Mouse (Mus musculus): ENCODE results near the gene Pdxk. TPM values are rescaled to one million over a fixed set of nuclear protein-coding genes. Genes with fewer than 3 reads are reported as not detected.

Pdxk gene
- polyA plus RNA-seq, 1 experiment from 2014 or later, result 22.8 TPM

DNA sequence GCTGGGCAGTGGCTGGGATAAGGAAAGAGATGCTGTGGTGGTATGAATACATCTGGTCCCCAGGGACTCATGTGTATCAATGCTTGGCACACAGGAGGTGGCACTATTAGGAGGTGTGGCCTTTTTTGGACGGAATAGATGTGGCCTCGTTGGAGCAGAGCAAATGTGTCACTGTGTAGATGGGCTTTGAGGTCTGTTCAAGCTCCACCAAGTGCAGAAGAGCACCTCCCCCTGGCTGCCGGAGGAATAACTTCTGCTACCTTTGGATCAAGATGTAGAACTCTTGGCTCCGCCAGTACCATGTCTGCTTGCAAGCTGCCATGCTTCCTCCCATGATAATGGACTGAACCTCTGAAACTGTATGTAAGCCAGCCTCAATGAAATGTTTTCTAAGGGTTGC lies 3.0 kb downstream of the Pdxk start:
- Histone ChIP-seq H3K4me3 (ENCODE audit: low read depth, low read length) (no peak overlapping the region), H3K27me3 (replicated peaks; ENCODE audit: control insufficient read depth, insufficient read depth, low read length) (no peaks in the 10 kb centered on the region), H3K9me3 (ENCODE audit: control insufficient read depth) (no peaks in the 10 kb centered on the region), H3K9ac (ENCODE audit: low read depth, low read length) (no peak overlapping the region), H3K4me2 (replicated peaks; ENCODE audit: low read depth) (no peak overlapping the region), H3K27ac (ENCODE audit: low read depth, low read length) (peak overlapping the region; percentile 15; the same call in 1 of the 2 replicates), H3K4me1 (replicated peaks; ENCODE audit: control insufficient read depth, insufficient read depth, low read length) (0 out of 2 replicates have a peak, but pooled peaks cover 10% of the 10 kb centered on the region), H3K36me3 (ENCODE audit: control insufficient read depth, insufficient read depth) (no peaks in the 10 kb centered on the region)
- peak; percentile 54 for TF ChIP-seq CTCF (IDR thresholded peaks at IDR 0.05; ENCODE audit: low read depth)
- 76% methylated on average over 4 of the region's 4 CpGs for WGBS
- no peak for ATAC-seq

DNA sequence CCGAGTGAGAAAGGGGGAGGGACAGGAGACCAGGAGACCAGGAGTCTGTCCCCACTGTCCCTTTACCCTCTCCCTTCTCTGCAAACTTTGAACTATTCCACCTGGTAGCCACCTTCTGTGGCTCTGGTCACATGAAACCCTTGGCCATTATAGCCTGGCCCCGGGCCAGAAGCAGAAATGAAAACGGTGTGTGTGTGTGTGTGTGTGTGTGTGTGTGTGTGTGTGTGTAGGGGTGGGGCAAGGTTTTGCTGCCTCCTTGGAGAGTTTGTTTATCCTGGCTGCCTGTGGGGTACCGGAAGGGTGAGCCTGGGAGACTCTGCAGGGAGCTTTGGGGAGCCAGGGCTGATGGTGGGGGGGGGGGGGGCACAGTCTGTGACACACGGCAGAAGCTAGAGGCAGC lies 4.3 kb downstream of the Pdxk start:
- 0 out of 2 replicates have a peak, but pooled peaks cover 10% of the 10 kb centered on the region for H3K4me1 ChIP-seq (replicated peaks; ENCODE audit: control insufficient read depth, insufficient read depth, low read length)
- no peaks in the 10 kb centered on the region for H3K27me3 ChIP-seq (replicated peaks; ENCODE audit: control insufficient read depth, insufficient read depth, low read length)
- H3K4me3 ChIP-seq (ENCODE audit: low read depth, low read length), result no peak overlapping the region
- no peak for TF ChIP-seq CTCF (IDR thresholded peaks at IDR 0.05; ENCODE audit: low read depth)
- H3K4me2 ChIP-seq (replicated peaks; ENCODE audit: low read depth), result peak overlapping the region; percentile 25
- H3K36me3 ChIP-seq (ENCODE audit: control insufficient read depth, insufficient read depth), result no peaks in the 10 kb centered on the region; the same call in 1 of the 2 replicates
- H3K9ac ChIP-seq (ENCODE audit: low read depth, low read length), result no peak overlapping the region
- no peaks in the 10 kb centered on the region for H3K9me3 ChIP-seq (ENCODE audit: control insufficient read depth)
- H3K27ac ChIP-seq (ENCODE audit: low read depth, low read length), result peak overlapping the region; percentile 50
- no peak for ATAC-seq
- WGBS, result 19% methylated on average over 5 of the region's 5 CpGs

DNA sequence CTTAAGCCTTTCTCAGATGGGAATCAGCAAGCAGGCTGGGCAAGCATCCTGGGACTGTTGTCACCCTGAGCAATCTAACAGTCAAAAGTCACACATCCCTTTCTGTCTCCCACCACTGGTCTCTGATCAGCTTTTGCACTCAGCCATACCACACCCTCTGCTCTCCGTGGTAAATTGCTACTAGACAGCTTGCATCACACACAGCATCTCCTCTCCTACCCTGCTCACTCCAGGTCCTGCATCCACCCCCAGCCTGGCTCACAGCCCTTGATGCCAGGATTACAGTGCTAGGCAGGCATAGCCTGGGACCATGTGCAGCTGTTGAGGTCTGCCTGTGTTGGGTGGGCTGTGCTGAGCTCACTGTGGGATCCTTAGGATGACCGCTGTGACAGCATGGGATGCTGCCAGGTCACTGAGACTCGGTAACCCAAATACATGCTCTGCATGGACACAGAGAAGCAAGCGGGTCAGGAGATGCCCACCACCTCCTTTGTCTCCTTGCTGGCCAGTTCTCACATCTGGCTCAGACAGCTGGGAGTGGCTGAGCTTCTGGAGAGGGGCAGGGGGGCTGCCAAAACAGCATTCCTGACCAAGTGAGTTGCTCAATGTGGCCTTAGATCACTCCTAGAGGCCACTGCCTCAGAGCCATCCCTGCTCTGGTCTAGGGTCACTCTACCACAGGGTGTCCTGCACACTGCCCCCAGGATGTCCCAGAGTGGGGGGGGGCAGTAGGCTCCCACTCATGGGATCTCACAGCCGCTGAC lies 6.2 kb downstream of the Pdxk start:
- Histone ChIP-seq H3K36me3 (ENCODE audit: control insufficient read depth, insufficient read depth) (no peaks in the 10 kb centered on the region; the same call in 1 of the 2 replicates), H3K4me3 (ENCODE audit: low read depth, low read length) (no peak overlapping the region), H3K9ac (ENCODE audit: low read depth, low read length) (no peak overlapping the region; the same call in 1 of the 2 replicates), H3K27me3 (replicated peaks; ENCODE audit: control insufficient read depth, insufficient read depth, low read length) (no peaks in the 10 kb centered on the region), H3K27ac (ENCODE audit: low read depth, low read length) (no peak overlapping the region; the same call in 1 of the 2 replicates), H3K4me2 (replicated peaks; ENCODE audit: low read depth) (no peak overlapping the region), H3K4me1 (replicated peaks; ENCODE audit: control insufficient read depth, insufficient read depth, low read length) (0 out of 2 replicates have a peak, but pooled peaks cover 7% of the 10 kb centered on the region), H3K9me3 (ENCODE audit: control insufficient read depth) (no peaks in the 10 kb centered on the region)
- TF ChIP-seq CTCF (IDR thresholded peaks at IDR 0.05; ENCODE audit: low read depth), result no peak
- WGBS, result 72% methylated on average over 5 of the region's 5 CpGs
- ATAC-seq, result no peak

DNA sequence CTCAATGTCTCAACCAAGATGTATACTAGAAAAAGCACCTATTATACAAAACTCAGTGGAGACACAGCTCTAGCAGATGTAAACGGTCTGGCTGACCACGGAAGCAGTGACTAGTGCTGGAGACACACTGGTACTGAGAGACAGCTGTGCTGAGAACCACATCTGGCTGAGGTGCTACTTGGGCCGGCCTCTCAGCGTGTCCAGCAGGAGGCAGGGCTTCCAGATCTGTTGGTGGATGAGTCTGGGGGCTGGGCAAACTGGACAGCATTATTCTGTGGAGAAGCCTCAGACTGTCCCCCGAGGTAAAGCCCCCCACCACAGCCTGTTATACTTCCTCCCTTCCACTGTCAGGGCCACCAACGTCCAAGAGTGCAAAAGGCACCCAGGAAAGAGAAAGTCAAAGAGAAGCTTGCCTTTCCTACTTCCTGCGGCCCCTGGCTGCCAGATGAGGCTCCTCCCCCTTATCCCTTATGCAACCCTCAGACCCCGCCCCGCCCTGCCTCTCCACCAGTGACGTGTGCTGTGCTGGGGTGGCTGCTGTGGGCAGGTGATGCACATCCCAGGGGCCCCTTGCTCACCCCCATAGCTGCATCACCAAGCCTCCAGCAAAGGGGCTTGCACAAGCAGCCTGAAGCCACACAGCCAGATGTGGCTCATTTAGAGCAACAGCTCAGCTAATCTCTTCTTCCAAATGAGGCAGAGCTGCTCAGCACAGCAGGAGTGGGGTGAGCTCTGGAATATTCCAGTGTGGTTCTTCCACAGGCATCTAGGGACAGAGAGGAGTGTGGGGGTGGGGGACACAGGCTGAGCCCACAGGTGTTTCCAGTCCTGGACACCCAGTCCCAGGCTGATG lies 7.1 kb downstream of the Pdxk start:
- WGBS, result 27% methylated on average over 10 of the region's 10 CpGs
- Histone ChIP-seq H3K27ac (ENCODE audit: low read depth, low read length) (0 out of 2 replicates have a peak overlapping the region, but pooled peaks have one; percentile 46), H3K4me1 (replicated peaks; ENCODE audit: control insufficient read depth, insufficient read depth, low read length) (0 out of 2 replicates have a peak, but pooled peaks cover 7% of the 10 kb centered on the region), H3K9ac (ENCODE audit: low read depth, low read length) (no peak overlapping the region), H3K27me3 (replicated peaks; ENCODE audit: control insufficient read depth, insufficient read depth, low read length) (no peaks in the 10 kb centered on the region), H3K4me3 (ENCODE audit: low read depth, low read length) (no peak overlapping the region; the same call in 1 of the 2 replicates), H3K4me2 (replicated peaks; ENCODE audit: low read depth) (peak overlapping the region; percentile 56), H3K36me3 (ENCODE audit: control insufficient read depth, insufficient read depth) (no peaks in the 10 kb centered on the region; the same call in 1 of the 2 replicates), H3K9me3 (ENCODE audit: control insufficient read depth) (no peaks in the 10 kb centered on the region)
- TF ChIP-seq CTCF (IDR thresholded peaks at IDR 0.05; ENCODE audit: low read depth), result peak; percentile 50
- ATAC-seq, result peak; percentile 67

DNA sequence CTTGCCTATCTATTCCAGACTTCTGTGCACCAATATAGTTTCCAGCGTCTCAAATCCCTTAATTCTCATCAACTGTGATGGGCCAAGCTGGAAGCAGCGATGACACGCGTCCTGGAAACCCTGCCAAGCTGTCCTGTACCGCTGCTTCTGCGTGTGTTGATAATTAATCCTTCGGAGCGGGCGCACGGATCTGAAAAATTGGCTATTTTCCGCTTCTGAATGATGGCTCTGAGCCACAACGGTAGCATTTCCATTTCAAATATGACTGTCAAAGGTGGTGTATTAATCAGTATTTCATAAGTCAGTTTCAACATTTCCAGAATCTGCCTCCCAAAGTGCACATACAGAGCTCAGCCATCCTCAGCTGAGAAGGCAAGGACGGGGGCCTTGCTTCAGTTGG lies 8.1 kb downstream of the Pdxk start:
- no peaks in the 10 kb centered on the region; the same call in 1 of the 2 replicates for H3K36me3 ChIP-seq (ENCODE audit: control insufficient read depth, insufficient read depth)
- no peak for TF ChIP-seq CTCF (IDR thresholded peaks at IDR 0.05; ENCODE audit: low read depth)
- H3K9ac ChIP-seq (ENCODE audit: low read depth, low read length), result no peak overlapping the region
- ATAC-seq, result no peak
- H3K9me3 ChIP-seq (ENCODE audit: control insufficient read depth), result no peaks in the 10 kb centered on the region
- no peak overlapping the region for H3K27ac ChIP-seq (ENCODE audit: low read depth, low read length)
- 84% methylated on average over 13 of the region's 13 CpGs for WGBS
- H3K4me1 ChIP-seq (replicated peaks; ENCODE audit: control insufficient read depth, insufficient read depth, low read length), result 0 out of 2 replicates have a peak, but pooled peaks cover 3% of the 10 kb centered on the region
- no peak overlapping the region for H3K4me2 ChIP-seq (replicated peaks; ENCODE audit: low read depth)
- no peak overlapping the region for H3K4me3 ChIP-seq (ENCODE audit: low read depth, low read length)
- H3K27me3 ChIP-seq (replicated peaks; ENCODE audit: control insufficient read depth, insufficient read depth, low read length), result no peaks in the 10 kb centered on the region

DNA sequence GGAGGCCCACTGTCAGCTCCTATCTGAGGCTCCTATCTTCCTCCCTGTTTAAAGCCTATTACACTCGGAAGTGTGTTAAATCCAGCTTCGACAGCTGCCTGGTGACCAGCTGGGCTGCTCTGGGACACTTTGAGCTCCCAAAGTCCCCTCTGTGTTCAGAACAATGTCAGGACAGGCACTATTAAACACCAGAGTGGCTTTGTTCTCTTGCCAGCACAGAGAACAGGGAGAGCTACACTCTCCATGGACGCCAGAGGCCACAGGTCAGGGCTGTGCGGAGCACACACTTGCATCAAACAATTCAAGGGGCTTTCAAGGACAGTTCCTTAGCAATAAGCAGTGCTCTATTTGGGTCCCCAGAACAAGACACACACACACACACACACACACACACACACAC lies 12.1 kb downstream of the Pdxk start:
- H3K9me3 ChIP-seq (ENCODE audit: control insufficient read depth), result no peaks in the 10 kb centered on the region
- no peak for TF ChIP-seq CTCF (IDR thresholded peaks at IDR 0.05; ENCODE audit: low read depth)
- H3K9ac ChIP-seq (ENCODE audit: low read depth, low read length), result no peak overlapping the region
- no peaks in the 10 kb centered on the region for H3K27me3 ChIP-seq (replicated peaks; ENCODE audit: control insufficient read depth, insufficient read depth, low read length)
- no peak for ATAC-seq
- peaks cover 29% of the 10 kb centered on the region for H3K36me3 ChIP-seq (ENCODE audit: control insufficient read depth, insufficient read depth)
- no peak overlapping the region for H3K27ac ChIP-seq (ENCODE audit: low read depth, low read length)
- H3K4me3 ChIP-seq (ENCODE audit: low read depth, low read length), result no peak overlapping the region
- H3K4me1 ChIP-seq (replicated peaks; ENCODE audit: control insufficient read depth, insufficient read depth, low read length), result no peaks in the 10 kb centered on the region
- H3K4me2 ChIP-seq (replicated peaks; ENCODE audit: low read depth), result no peak overlapping the region
- WGBS, result 68% methylated on average over 4 of the region's 4 CpGs
